Mouse (Mus musculus): ENCODE data around the gene Fgf18. TPM values are rescaled to one million over a fixed set of nuclear protein-coding genes. Genes with fewer than 3 reads are reported as not detected.
A peak's percentile ranks its signal among the peaks of the same experiment; 100 is the strongest.

The Fgf18 gene
- polyA plus RNA-seq, 1 experiment = not detected

GRCm38 (mm10) chr11:33146651-33147131 lies 509 bp downstream of the Fgf18 start:
- Histone ChIP-seq H3K4me1 (ENCODE audit: control insufficient read depth, insufficient read depth, low read length) (peaks cover 21% of the 10 kb centered on the region), H3K27ac (ENCODE audit: insufficient read depth, low read depth, low read length) (no peak overlapping the region)
- no peak for TF ChIP-seq POLR2A (IDR thresholded peaks at IDR 0.05; ENCODE audit: insufficient read depth, low read depth, low read length)

GRCm38 (mm10) chr11:33146143-33146497 lies 1.1 kb downstream of the Fgf18 start:
- H3K4me3 ChIP-seq (ENCODE audit: insufficient read depth, low read depth, low read length) = no peak overlapping the region
- 2% methylated on average over 9 of the region's 9 CpGs for WGBS
- TF ChIP-seq CTCF (IDR thresholded peaks at IDR 0.05; ENCODE audit: insufficient read depth, low read depth, low read length) (no peak), POLR2A (IDR thresholded peaks at IDR 0.05; ENCODE audit: insufficient read depth, low read depth, low read length) (no peak)
- H3K4me1 ChIP-seq (ENCODE audit: control insufficient read depth, insufficient read depth, low read length) = peaks cover 21% of the 10 kb centered on the region
- no peak overlapping the region for H3K27ac ChIP-seq (ENCODE audit: insufficient read depth, low read depth, low read length)

More at GRCm38 (mm10) chr11:33146651-33147131, 509 bp downstream of the Fgf18 start:
- under 1% methylated on average over 30 of the region's 30 CpGs for WGBS
- peak overlapping the region; percentile 61 for H3K4me3 ChIP-seq (ENCODE audit: insufficient read depth, low read depth, low read length)

GRCm38 (mm10) chr11:33145201-33146142 lies 1.7 kb downstream of the Fgf18 start:
- Histone ChIP-seq H3K4me3 (ENCODE audit: insufficient read depth, low read depth, low read length) (no peak overlapping the region), H3K27ac (ENCODE audit: insufficient read depth, low read depth, low read length) (no peak overlapping the region), H3K4me1 (ENCODE audit: control insufficient read depth, insufficient read depth, low read length) (peaks cover 21% of the 10 kb centered on the region)
- TF ChIP-seq CTCF (IDR thresholded peaks at IDR 0.05; ENCODE audit: insufficient read depth, low read depth, low read length) (no peak), POLR2A (IDR thresholded peaks at IDR 0.05; ENCODE audit: insufficient read depth, low read depth, low read length) (no peak)
- WGBS = 34% methylated on average over 7 of the region's 7 CpGs

GRCm38 (mm10) chr11:33143906-33144305 lies 3.3 kb downstream of the Fgf18 start:
- no peak overlapping the region for H3K27ac ChIP-seq (ENCODE audit: insufficient read depth, low read depth, low read length)
- 63% methylated on average over 9 of the region's 9 CpGs for WGBS
- no peak overlapping the region for H3K4me3 ChIP-seq (ENCODE audit: insufficient read depth, low read depth, low read length)
- TF ChIP-seq POLR2A (IDR thresholded peaks at IDR 0.05; ENCODE audit: insufficient read depth, low read depth, low read length) (no peak), CTCF (IDR thresholded peaks at IDR 0.05; ENCODE audit: insufficient read depth, low read depth, low read length) (no peak)
- peaks cover 21% of the 10 kb centered on the region for H3K4me1 ChIP-seq (ENCODE audit: control insufficient read depth, insufficient read depth, low read length)

- Histone ChIP-seq H3K27ac (ENCODE audit: insufficient read depth, low read depth, low read length) (no peak overlapping the region), H3K4me1 (ENCODE audit: control insufficient read depth, insufficient read depth, low read length) (peaks cover 16% of the 10 kb centered on the region), H3K4me3 (ENCODE audit: insufficient read depth, low read depth, low read length) (no peak overlapping the region)
- TF ChIP-seq POLR2A (IDR thresholded peaks at IDR 0.05; ENCODE audit: insufficient read depth, low read depth, low read length) (no peak), CTCF (IDR thresholded peaks at IDR 0.05; ENCODE audit: insufficient read depth, low read depth, low read length) (no peak)
- 81% methylated on average over 1 of the region's 1 CpGs for WGBS
These were observed 4.4 kb downstream of the Fgf18 start for GRCm38 (mm10) chr11:33142801-33143200.

GRCm38 (mm10) chr11:33140111-33140460 lies 7.1 kb downstream of the Fgf18 start:
- no peak overlapping the region for H3K4me3 ChIP-seq (ENCODE audit: insufficient read depth, low read depth, low read length)
- no peaks in the 10 kb centered on the region for H3K4me1 ChIP-seq (ENCODE audit: control insufficient read depth, insufficient read depth, low read length)
- no peak overlapping the region for H3K27ac ChIP-seq (ENCODE audit: insufficient read depth, low read depth, low read length)
- WGBS = 90% methylated on average over 5 of the region's 5 CpGs
- TF ChIP-seq CTCF (IDR thresholded peaks at IDR 0.05; ENCODE audit: insufficient read depth, low read depth, low read length) (no peak), POLR2A (IDR thresholded peaks at IDR 0.05; ENCODE audit: insufficient read depth, low read depth, low read length) (no peak)

GRCm38 (mm10) chr11:33139458-33140110 lies 7.6 kb downstream of the Fgf18 start:
- 85% methylated on average over 9 of the region's 9 CpGs for WGBS
- TF ChIP-seq POLR2A (IDR thresholded peaks at IDR 0.05; ENCODE audit: insufficient read depth, low read depth, low read length) (no peak), CTCF (IDR thresholded peaks at IDR 0.05; ENCODE audit: insufficient read depth, low read depth, low read length) (no peak)
- Histone ChIP-seq H3K27ac (ENCODE audit: insufficient read depth, low read depth, low read length) (no peak overlapping the region), H3K4me1 (ENCODE audit: control insufficient read depth, insufficient read depth, low read length) (no peaks in the 10 kb centered on the region), H3K4me3 (ENCODE audit: insufficient read depth, low read depth, low read length) (no peak overlapping the region)

GRCm38 (mm10) chr11:33138686-33139085 lies 8.5 kb downstream of the Fgf18 start:
- Histone ChIP-seq H3K4me1 (ENCODE audit: control insufficient read depth, insufficient read depth, low read length) (no peaks in the 10 kb centered on the region), H3K27ac (ENCODE audit: insufficient read depth, low read depth, low read length) (no peak overlapping the region), H3K4me3 (ENCODE audit: insufficient read depth, low read depth, low read length) (no peak overlapping the region)
- no peak for TF ChIP-seq CTCF (IDR thresholded peaks at IDR 0.05; ENCODE audit: insufficient read depth, low read depth, low read length)
- no peak for TF ChIP-seq POLR2A (IDR thresholded peaks at IDR 0.05; ENCODE audit: insufficient read depth, low read depth, low read length)
- WGBS = 94% methylated on average over 5 of the region's 5 CpGs

- WGBS = 95% methylated on average over 8 of the region's 8 CpGs
- TF ChIP-seq POLR2A (IDR thresholded peaks at IDR 0.05; ENCODE audit: insufficient read depth, low read depth, low read length) (no peak), CTCF (IDR thresholded peaks at IDR 0.05; ENCODE audit: insufficient read depth, low read depth, low read length) (no peak)
- H3K27ac ChIP-seq (ENCODE audit: insufficient read depth, low read depth, low read length) = no peak overlapping the region
- H3K4me3 ChIP-seq (ENCODE audit: insufficient read depth, low read depth, low read length) = no peak overlapping the region
- H3K4me1 ChIP-seq (ENCODE audit: control insufficient read depth, insufficient read depth, low read length) = no peaks in the 10 kb centered on the region
These were observed 12.7 kb downstream of the Fgf18 start for GRCm38 (mm10) chr11:33134391-33134986.

Measured in olfactory bulb, adult 2 months (tissue).